Mouse (Mus musculus) frontal cortex, adult (tissue): ENCODE measurements at regions not wholly inside any gene's neighbourhood (a gene's known extent, or its start where the extent isn't known, plus 50 kb on each side); places are given as distances from the start of the nearest gene placed in this dataset.

Experiments used
- ATAC-seq: cut with Nextera tagmentation; 2 replicates; pipeline ENCODE4 v1.9.2; 2017; ENCODE audit warnings: mild to moderate bottlenecking, moderate library complexity, mixed read lengths; ENCODE audit not compliant: low TSS enrichment

DNA sequence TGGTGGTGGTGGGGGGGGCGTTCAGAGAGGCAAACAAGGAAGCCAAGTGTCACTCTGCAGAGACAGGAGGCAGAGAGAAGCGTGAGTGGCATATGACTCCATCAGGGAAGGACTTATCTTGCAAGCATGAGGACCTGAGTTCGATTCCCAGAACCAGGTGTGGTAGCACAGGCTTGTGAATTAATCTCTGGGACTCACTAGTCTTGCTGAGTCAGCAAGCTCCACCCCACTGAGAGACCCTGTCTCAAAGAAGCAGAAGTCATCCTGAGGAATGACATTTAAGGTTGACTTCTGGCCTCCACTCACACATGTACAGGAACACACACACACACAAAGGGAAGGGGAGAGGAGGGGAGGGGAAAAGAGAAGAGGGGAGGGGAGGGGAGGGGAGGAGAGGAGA is 156.5 kb downstream of the Rplp1 start:
- no peak for ATAC-seq

DNA sequence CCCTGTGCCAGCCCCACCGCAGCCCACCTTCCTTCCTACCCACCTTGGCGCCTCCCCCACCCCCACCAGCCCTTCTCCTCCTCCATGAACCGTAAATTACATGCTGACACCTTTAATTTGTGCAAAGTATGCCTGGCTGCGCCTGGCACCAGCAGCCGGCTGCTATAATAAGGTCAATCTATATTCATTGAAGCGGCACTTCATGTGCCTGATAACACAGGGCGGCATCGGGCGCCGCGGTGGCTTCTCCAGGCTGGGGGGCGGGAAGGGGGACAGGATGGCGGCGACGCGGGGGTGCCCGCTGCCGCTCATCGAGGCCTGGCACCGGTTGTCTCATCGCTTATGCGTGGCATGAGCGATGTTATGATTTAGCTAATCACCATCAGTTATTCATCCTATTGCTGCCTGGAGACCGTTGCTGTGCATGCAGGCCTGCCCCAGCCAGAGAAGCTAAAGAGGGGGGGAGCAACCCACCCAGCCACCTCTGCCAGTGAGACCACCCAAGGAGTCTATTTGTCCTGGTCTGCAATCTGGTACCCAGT is 157.5 kb downstream of the Rplp1 start:
- peak; percentile 25; the same call in 1 of the 2 replicates for ATAC-seq

DNA sequence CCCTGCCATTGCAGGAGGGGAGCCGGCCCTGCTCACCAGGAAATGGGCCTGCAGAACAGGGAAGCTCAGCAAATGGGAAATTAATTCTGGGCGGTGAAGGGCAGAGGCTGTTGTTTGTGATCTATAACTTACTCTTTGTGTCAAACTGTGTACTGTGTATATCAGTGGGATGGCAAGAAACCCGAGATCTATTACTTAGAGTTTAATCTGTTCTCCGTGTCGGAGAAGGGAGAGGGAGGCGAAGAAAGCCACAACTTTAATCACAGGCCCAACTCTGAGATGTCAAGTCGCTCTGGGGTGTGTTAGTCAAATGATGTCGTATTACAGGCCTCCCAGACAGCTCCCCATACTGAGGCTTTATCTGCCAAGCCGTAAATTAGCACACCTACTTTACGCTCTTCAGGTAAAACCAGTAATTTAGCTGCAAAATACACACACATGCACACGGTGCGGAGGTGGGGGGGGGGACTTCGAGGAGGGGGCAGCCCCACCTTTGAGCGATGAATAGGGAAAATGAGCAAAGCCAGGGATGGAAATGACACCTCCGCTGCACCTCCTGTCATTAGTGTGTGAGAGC is 158.0 kb downstream of the Rplp1 start:
- no peak for ATAC-seq

DNA sequence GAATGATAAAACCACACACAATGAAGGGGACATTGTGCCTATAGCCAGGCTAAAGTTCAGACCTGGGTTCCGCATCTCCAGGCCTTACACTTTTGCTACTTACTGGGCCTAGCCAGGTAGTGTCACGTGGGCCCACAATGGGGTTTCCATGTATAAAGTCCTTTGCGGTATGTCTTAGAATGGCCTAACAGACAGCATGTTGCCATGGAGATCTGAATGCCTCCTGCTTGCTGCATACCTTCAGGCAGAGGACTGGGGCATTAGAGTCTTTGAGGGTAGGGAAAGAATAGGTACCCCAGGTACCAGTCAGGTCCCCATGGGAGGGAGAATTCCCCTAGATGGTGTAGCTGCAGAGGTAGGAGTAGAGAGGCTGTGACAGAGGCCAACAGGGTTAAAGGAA is 159.0 kb downstream of the Rplp1 start:
- ATAC-seq, result no peak

DNA sequence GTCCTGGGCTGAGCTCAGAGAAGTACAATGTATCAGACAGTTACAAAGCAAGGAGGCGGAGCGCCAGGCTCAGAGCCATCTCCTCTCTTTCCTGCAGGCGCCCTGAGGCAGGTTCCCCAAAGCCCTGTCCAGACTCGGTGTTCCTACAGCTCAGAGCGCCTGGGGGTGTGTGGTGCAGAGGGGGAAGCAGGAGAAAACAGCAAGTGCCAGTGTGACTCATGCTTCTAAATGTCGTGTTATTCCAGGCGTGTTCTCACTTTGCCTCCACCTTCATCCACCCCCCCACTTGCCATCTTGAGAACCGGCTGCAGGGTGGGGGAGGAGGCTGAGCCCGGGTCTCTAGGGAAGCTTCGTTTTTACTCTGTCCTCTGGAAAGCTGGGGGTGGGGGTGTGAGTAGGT is 160.5 kb downstream of the Rplp1 start:
- ATAC-seq, result peak; percentile 94

DNA sequence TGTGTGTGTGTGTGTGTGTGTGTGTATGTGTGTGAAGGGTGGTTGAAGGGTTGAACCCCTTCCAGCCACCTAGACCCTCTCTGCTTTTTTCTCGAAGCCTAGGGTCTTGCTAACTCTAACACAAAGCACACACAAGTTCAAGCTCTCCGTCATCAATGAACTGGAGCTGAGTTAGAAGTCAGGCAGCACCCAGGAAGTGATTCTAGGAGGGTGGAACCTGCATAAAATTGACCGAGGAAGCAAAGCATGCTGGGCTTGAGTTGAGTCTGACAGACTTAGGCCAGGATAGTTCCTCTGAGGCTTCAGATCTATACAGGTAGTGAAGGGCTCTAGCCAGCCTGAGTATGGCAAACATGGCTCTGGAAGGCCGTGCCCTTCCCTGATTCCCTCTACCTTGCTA is 165.1 kb downstream of the Rplp1 start:
- ATAC-seq, result no peak

DNA sequence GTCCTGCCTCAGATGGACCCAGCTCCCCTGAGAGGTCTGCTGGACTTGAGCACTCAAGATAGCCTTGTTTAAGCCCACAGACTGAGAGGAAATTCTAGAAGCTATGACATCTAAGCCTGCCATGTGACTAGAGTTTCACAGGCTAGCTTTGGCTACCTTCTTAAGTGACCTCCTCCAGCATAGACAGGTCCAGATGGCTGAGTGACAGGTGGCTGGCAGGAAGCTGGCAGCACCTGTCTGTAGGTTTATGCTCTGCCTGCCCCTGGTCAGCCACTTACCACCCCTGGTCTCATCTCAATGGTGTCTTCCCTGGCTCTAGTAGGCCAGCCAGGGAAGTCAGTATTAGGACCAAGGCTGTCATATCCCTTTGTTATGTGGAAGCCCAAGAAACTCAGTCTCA is 165.9 kb downstream of the Rplp1 start:
- ATAC-seq, result no peak

DNA sequence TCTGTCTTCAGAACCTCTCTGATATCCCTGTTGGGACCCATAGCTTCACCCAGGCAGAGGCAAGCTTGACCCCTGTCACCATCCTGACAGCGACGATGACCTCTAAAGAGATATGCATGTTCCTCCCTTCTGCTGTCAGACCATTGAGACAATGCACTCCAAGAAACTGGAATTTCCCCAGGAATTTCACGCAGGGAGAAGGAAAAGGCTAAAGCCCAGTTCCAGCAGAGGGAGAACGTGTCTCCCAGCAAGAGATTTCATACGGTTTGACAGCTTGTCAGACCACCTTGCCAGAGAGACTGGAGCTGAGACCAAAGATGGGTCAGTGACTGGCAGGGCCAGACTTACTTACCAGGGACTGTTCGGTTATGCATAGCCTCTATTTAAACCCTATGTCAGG is 167.9 kb downstream of the Rplp1 start:
- ATAC-seq, result no peak

DNA sequence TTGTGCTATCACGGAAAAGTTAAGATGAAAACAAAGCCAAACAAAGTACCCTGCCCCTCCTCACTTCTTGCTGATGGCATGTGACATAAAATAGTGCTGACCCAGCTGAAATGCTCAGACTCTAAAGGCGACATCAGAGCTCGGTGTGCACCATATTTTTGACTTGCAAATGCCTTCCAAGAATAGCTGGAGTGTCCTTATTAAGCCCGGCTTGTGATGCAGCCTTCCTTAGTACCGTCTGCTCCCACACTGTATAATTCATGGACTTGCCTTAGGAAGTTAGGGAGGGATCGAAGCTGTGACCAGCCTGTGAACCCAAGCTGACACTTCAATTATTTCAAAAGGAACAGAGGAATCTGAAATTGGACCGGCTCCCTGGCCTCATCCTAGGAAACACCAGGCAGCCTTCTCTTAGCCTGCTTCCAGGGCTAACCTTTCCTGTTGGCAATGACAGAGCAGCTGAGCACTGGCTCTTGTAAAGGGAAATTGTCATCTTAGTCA is 169.0 kb downstream of the Rplp1 start:
- ATAC-seq, result peak; percentile 97

DNA sequence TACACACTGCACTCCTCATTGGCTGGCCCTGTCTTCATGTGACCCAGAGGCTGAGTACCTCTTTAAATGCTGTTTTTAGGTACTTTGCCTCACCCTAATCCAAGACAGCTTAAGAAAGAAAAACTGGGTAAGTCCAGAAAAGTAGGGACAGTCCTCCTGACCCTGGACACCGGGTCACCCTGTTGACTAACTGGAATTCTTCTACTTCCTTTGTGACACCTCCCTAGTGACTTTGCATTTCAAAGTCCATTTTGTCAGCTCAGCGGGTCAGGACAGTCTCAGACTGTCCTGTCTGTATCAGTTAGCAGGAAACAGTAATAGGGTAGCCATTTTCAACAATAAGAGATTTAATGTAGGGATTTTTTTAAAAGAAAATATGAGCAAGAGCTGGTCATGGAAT is 180.8 kb downstream of the Rplp1 start:
- no peak for ATAC-seq

DNA sequence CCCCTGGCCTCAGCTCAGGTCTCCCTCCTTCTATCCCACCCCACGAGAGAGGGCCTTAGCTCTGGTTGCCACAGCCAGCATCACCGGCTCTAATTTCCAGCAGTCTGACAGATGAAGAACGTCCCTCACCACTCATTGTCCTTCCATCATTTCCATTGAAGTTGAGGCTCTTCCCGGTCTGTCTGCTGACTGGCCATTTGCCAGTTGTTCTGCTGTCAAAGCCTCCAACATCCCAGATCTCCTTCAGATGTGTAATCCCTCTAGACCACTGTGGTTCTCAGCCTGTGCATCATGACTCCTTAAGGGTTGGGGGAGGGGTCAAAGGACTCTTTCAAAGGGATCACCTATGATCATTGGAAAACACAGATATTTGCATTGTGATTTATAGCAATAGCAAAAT is 181.6 kb downstream of the Rplp1 start:
- ATAC-seq, result no peak

DNA sequence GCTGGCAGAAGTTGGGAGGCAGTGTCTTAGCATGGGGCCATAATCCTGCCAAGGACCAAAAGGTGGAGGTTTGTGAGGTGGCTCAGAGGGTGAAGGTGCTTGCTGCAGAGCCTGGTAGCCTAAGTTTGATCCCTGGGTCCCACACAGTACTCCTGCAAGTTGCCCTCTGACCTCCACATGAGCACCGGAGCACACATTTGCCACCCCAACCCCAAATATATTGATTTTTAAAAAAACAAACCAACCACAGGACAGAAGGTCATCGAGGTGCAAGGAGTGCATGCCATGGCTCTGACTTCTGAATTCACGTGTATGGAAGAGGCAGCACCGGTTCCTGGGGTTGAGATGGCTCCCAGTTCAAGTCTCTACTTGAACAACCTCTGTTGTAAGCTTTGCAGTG is 186.2 kb downstream of the Rplp1 start:
- no peak for ATAC-seq

DNA sequence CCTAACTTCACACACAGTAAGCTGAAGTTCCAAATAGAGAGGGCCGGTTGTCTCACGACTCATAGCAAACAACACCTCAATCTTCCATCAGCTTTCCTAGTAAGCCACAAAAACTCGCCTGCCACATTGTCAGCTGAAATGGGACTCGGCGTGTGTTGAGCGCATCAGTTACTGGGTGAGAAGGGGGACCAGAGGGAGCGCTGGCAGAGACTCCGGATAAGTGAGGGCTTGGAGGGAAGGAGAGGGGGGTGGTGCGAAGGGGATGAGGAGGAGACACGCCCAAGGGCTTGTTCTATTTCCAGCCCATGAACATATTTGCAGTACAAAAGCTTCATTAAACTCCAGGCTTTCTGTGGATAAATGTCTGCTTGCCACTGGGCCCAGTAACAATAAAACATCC is 186.7 kb downstream of the Rplp1 start:
- peak; percentile 27; the same call in 1 of the 2 replicates for ATAC-seq

DNA sequence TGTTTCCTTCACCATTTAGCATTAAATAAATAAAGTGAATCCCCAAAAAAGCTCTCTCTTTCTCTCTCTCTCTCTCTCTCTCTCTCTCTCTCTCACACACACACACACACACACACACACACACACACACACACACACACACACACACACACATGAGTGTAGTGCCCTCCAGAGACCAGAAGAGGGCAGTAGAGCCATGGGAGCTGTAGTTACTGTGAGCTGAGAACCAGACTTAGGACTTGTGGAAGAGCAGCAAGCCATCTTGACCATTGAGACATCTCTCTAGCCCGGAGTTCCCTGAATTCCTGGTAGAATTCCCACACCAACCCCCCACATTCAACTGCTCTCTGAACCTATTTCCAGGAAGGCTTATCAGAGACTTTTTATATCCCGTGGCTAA is 190.3 kb downstream of the Rplp1 start:
- ATAC-seq, result no peak

DNA sequence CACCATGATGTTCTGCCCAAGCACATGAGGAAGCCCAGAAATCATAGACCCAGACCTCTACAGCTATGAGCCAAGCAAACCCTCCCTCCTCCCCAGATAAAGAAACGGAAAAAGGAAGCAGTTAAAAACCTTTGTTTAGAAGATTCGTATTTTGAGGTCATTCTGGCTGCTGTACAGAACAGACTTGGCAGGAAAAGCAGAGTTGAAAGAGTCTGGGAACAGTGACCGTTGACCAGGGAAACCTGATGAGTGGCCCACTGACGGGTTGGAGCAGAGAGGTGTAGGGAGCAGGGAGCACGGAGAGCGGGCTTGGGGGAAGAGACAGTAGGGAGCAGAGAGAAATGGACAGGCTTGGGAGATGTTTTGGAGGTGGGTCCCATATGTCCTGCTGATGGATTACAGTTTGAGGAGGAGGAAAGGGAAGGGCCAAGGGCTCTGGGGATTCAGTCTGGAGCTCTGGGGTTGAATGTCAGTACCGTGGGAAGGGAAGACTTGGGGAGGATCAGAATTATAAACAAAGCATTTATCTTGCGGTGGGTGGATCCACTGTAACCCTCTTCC is 191.2 kb downstream of the Rplp1 start:
- no peak for ATAC-seq

DNA sequence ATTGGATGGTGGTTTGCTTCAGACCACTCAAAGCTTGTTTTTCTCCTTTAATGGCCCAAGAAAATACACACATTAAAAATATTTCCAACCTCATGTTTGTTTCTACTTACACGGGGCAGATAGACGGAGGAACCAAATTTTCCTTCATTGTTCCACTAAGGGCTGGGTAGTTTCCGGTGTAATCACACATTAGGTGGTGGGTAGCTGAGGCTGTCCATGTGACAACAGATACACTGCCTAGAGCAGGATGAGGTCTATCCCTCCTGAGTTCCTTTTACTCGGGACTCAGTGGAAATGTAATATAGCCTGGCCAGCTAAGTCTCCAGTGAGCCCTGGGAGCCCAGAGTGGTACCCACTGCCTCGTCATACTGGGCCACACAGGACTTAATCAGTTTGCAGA is 192.5 kb downstream of the Rplp1 start:
- ATAC-seq, result no peak

DNA sequence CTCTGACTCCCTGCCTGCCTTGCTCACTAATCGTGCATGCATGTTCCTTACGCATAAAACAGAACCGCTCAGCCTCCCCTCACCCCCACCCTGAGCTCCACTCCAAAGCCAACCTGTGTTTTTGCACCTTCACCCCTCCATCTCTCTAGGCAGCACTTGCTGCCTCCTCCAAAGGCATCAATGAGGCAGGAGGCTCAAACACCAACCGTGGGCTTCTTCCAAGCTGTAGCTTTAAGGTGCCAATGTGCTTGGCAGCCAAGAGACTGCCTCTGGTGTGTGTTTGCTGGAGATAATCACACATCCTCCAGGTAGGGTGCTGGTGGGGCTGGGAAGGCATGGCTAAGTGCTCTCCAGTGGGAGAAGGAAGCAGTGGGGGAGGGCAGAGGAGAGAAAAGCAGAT is 193.3 kb downstream of the Rplp1 start:
- peak; percentile 78 for ATAC-seq

DNA sequence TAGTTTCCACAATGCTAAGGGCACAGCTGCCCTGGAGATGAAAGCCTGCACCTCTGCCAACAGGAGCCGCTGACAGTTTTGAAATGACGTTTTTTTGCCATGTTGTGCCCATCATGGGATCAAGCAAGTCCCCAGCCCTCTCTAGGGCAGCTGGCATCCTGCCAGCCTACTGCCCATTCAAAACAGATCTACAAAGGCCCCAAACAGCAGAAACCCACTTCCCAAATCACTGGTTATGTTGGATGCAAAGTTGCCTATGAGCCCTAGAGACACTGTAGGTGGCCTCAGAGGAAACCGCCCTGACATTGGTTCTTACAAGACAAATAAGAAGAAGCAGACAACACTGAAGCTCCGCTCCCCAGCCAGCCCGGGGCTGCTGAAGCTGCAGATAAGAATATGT is 194.1 kb downstream of the Rplp1 start:
- ATAC-seq, result no peak

DNA sequence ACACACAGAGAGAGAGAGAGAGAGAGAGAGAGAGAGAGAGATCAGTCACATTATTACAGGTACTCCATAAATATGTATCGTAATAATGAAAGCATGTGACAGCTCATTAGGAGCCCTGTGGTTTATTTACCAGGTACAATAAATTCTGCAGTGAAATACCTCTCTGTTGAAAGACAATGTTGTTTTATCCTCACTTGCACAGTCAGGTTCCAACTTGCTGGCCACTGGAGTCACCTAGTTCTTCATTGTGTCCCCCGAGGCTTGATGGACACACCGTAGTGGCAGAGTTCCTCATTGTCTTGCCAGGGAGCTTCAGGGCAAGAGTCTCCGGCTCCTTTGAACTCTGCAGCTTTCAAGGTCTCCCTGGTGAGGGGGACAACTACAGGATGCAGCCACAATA is 197.6 kb downstream of the Rplp1 start:
- ATAC-seq, result no peak

DNA sequence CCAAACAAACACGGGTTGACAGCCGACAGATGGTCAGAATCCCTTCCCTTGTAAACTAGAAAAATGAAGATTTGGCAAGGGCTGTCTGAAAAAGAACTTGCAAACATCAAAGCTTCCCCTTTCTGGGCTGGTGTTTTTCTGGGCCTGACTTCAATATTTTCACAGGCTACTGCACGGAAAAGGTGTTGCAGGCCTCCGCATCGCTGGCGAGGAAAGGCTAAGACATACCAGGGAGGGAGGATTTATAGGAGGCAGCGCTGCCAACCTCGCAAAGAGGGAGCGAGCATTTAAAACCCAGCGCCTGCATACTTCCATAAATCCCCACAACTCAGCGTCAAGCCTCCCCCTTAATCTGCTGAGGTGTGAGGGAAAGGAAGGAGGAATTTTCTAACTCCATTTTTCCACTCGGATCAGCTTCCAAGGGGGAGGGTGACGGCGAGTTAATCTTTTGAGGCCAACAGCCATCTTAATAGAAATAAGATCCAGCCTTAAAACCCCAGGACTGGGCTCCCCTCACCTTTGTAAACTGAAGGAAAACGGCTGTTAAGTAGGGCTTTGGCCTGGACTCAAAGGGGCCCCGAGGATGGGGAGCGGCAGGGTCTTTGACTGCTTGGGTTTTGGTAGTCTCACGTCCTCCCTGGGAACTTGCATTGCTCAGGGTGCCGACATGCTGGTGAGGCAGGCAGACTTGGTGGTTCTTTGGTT is 199.9 kb downstream of the Rplp1 start:
- peak; percentile 96 for ATAC-seq

DNA sequence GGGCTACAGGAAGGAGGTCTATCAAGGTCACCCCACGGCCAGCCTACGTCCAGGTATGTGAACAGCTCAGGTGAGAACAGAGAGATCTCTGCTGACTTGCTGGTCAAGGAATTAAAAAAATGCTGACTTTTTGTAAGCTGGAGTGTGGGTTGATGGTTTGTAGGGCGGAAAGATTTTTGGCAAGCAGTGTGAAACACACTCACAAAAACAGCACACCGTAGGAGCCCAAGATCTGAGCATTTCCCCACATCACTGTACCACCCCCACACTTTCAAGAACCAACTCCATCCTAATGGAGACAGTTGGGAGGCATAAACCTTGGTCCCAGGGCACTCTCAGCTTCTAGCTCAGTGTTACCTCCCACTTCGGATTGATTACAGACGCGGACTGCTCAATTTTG is 200.5 kb downstream of the Rplp1 start:
- peak; percentile 59 for ATAC-seq

DNA sequence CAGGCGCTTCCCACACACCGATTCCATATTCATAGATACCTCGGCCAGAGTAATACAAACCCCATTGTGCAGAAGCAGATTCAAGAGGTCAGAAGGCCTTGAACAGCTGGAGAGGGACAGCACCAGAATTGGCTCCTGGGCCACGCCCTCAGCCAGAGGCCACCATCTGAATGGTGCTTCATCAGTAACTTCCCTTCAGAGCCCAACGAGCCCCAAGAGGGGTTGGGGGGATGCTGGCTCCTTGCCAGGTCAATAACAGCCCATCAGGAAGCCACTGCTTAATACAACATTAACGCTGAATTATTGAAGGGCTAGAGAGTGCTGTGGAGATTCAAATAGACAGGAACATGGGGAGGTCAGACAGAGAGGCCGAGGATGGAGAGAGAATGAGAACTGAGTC is 203.0 kb downstream of the Rplp1 start:
- ATAC-seq, result no peak

DNA sequence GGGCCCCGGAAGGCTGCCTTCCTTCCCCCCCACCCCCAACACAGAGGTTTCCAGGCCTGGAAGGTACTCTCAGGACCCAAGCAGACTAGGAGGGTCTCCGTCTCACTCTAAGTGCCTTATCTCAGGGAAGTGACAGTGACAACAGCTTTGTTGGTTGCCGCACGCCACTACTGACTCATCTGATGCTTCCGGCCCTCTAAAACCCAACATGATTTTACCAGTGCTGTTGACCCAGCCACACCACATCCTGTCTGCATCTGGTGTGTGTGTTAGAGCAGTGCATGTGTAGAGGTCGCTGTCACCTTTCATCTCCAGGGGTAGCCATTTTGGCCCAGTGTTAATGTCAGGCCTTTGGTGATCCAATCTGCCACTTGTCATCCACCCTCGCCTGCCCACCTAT is 206.5 kb downstream of the Rplp1 start:
- ATAC-seq, result no peak
